Mouse (Mus musculus) lung, postnatal 0 days (tissue): Measurements from ENCODE around the gene Gls.

ENCODE experiments used
- CTCF ChIP-seq: IDR thresholded peaks from 2 replicates; pipeline ENCODE4 v1.5.1; 2016; ENCODE audit warnings: antibody characterized with exemption, mild to moderate bottlenecking
- EP300 ChIP-seq: IDR thresholded peaks from 2 replicates; pipeline ENCODE4 v1.6.1; 2016; ENCODE audit warnings: antibody characterized with exemption, mild to moderate bottlenecking, control low read depth

DNA sequence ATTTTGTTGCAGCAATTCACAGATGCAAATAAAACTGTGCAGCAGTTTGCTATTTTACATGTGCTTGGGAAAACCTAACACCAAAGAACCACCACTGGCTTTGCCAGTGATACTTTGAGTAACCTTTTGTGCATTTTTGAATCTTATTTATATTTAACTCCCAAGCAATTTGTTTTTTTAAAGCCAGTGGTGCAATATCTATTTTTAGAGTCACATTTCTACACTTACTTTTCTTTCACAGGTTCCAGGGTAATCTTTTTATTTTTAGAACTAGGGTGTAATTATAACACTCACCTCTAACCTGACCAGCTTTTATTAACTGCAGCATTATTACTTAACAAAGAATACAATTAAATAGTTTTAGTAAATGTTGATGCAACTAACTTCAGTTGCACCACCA is 51.0 kb downstream of the Gls start:
- TF ChIP-seq CTCF (no peak), EP300 (no peak)
